Comparison of ENCODE assay signal across 26 mouse cellular contexts in genomic region chr7:113310136-113310535, GRCm38 (mm10). TPM values are rescaled to one million over a fixed set of nuclear protein-coding genes. Genes with fewer than 3 reads are reported as not detected.
A peak's percentile ranks its signal among the peaks of the same experiment; 100 is the strongest.
DNase-seq lines count a peak whose midpoint lies in the region; ATAC-seq and TF ChIP-seq lines count a peak whose summit lies in the region.
"Had no signal": no experiment of that assay in that cellular context is flagged by ENCODE, and none has a peak within 500 bp of the region (broad histone marks: within the 10 kb centered on the region; RNA-seq: fewer than 3 reads in every experiment).

No protein-coding gene starts in this region.

- DNase-seq in adrenal gland, postnatal 10 days: peak; percentile 22
- DNase-seq in adrenal gland, postnatal 36 days: no peak
- no peak for DNase-seq in layer of hippocampus, adult 2 months (ENCODE audit: low spot score in 2 of 2)
- no peak for DNase-seq in layer of hippocampus, postnatal 36 days
- DNase-seq in midbrain, embryonic 11.5 days (ENCODE audit: low spot score, missing footprints): peak; percentile 59
- no peak for DNase-seq in midbrain, embryonic 14.5 days
- peak; percentile 71 for DNase-seq in adipocyte (ENCODE audit: low spot score)
- DNase-seq in thymus, postnatal 4 days: no peak
- DNase-seq: adrenal gland, adult 2 months; adrenal gland, postnatal 14 days; B cell, adult 2 months; cerebellum, adult 11-12 months; cerebellum, adult 2 months; cerebellum, adult 9-10 months; cerebellum, postnatal 10 days; cerebellum, postnatal 25 days; forebrain, postnatal 0 days had no signal

- H3K9ac ChIP-seq in midbrain, embryonic 11.5 days (ENCODE audit: low read length): no peak overlapping the region
- no peak overlapping the region for H3K9ac ChIP-seq in midbrain, embryonic 14.5 days (replicated peaks; ENCODE audit: low read length)
- H3K9ac ChIP-seq: embryonic facial prominence, embryonic 12.5 days; forebrain, embryonic 13.5 days; forebrain, embryonic 15.5 days; forebrain, postnatal 0 days had no signal

- WGBS in midbrain, embryonic 11.5 days: 65% methylated on average over 3 of the region's 3 CpGs
- 51% methylated on average over 3 of the region's 3 CpGs for whole genome bisulfite sequencing in midbrain, embryonic 14.5 days

- H3K9me3 ChIP-seq in midbrain, embryonic 11.5 days (ENCODE audit: control insufficient read depth, low read length): no peaks in the 10 kb centered on the region
- no peaks in the 10 kb centered on the region for H3K9me3 ChIP-seq in midbrain, embryonic 14.5 days (ENCODE audit: control insufficient read depth, low read length)
- H3K9me3 ChIP-seq: embryonic facial prominence, embryonic 10.5 days; embryonic facial prominence, embryonic 12.5 days; forebrain, embryonic 13.5 days; forebrain, embryonic 15.5 days; G1E had no signal

- ATAC-seq in midbrain, embryonic 11.5 days (ENCODE audit: low FRiP score): no peak
- ATAC-seq in midbrain, embryonic 14.5 days (ENCODE audit: low FRiP score, low TSS enrichment): no peak
- ATAC-seq: activated CD4-positive, CD25-positive, alpha-beta regulatory T cell, adult 4 months; CD4-positive, CD25-positive, alpha-beta regulatory T cell, adult 4 months; forebrain, embryonic 13.5 days; forebrain, embryonic 15.5 days; forebrain, postnatal 0 days; Patski had no signal

- H3K27ac ChIP-seq in layer of hippocampus, adult 2 months: peak overlapping the region; percentile 60; the same call in 1 of the 2 replicates
- H3K27ac ChIP-seq in midbrain, embryonic 11.5 days (ENCODE audit: low read depth, low read length): no peak overlapping the region
- no peak overlapping the region for H3K27ac ChIP-seq in midbrain, embryonic 14.5 days (replicated peaks; ENCODE audit: low read depth, low read length)
- H3K27ac ChIP-seq: embryonic facial prominence, embryonic 10.5 days; embryonic facial prominence, embryonic 12.5 days; forebrain, embryonic 13.5 days; forebrain, embryonic 15.5 days had no signal

- TF ChIP-seq CTCF in layer of hippocampus, adult 2 months (conservative IDR thresholded peaks at IDR 0.05): no peak

- H3K4me2 ChIP-seq in midbrain, embryonic 11.5 days: no peak overlapping the region
- no peak overlapping the region for H3K4me2 ChIP-seq in midbrain, embryonic 14.5 days (ENCODE audit: low read length)
- H3K4me2 ChIP-seq: embryonic facial prominence, embryonic 12.5 days; forebrain, embryonic 13.5 days; forebrain, embryonic 15.5 days had no signal

- no peak overlapping the region for H3K4me3 ChIP-seq in layer of hippocampus, adult 2 months
- no peak overlapping the region for H3K4me3 ChIP-seq in midbrain, embryonic 11.5 days (ENCODE audit: low read depth, low read length)
- no peak overlapping the region for H3K4me3 ChIP-seq in midbrain, embryonic 14.5 days (replicated peaks; ENCODE audit: low read depth, low read length)
- H3K4me3 ChIP-seq: embryonic facial prominence, embryonic 10.5 days; embryonic facial prominence, embryonic 12.5 days; forebrain, embryonic 13.5 days; forebrain, embryonic 15.5 days had no signal

- H3K4me1 ChIP-seq in midbrain, embryonic 11.5 days (ENCODE audit: control insufficient read depth, insufficient read depth, low read length): no peaks in the 10 kb centered on the region
- no peaks in the 10 kb centered on the region for H3K4me1 ChIP-seq in midbrain, embryonic 14.5 days (ENCODE audit: control insufficient read depth, insufficient read depth, low read length)
- H3K4me1 ChIP-seq: embryonic facial prominence, embryonic 10.5 days; embryonic facial prominence, embryonic 12.5 days; forebrain, embryonic 13.5 days; forebrain, embryonic 15.5 days had no signal

- no peaks in the 10 kb centered on the region for H3K27me3 ChIP-seq in midbrain, embryonic 11.5 days (ENCODE audit: control insufficient read depth, insufficient read depth, low read length)
- no peaks in the 10 kb centered on the region for H3K27me3 ChIP-seq in midbrain, embryonic 14.5 days (ENCODE audit: control insufficient read depth, insufficient read depth, low read length)
- H3K27me3 ChIP-seq: CH12.LX; embryonic facial prominence, embryonic 12.5 days; forebrain, embryonic 13.5 days; forebrain, embryonic 15.5 days; Patski had no signal

- H3K36me3 ChIP-seq in midbrain, embryonic 11.5 days (ENCODE audit: control insufficient read depth, insufficient read depth, low read length): no peaks in the 10 kb centered on the region
- H3K36me3 ChIP-seq in midbrain, embryonic 14.5 days (ENCODE audit: control insufficient read depth, insufficient read depth, low read length): peaks cover 7% of the 10 kb centered on the region; the same call in 1 of the 2 replicates

RNA-seq across cellular contexts. Expression of gene Btbd10, which starts 59.1 kb away (rescaled TPM):
- 10 to 100 TPM; 15.3 to 17.1 TPM for total RNA-seq in adrenal gland, postnatal 10 days (2021)
- 10 to 100 TPM; 16.6 to 17.8 TPM for total RNA-seq in adrenal gland, postnatal 36 days (2021)
- 10 to 100 TPM; 59.8 to 62.9 TPM for total RNA-seq in layer of hippocampus, adult 2 months (2021)
- total RNA-seq in layer of hippocampus, postnatal 36 days (2021): 10 to 100 TPM; 59.1 to 63.0 TPM
- 37.4 and 39.6 TPM in 2 replicates for polyA plus RNA-seq in midbrain, embryonic 11.5 days (2014; fragmentation: Nextera tagmentation; extraction: Ambion mirVana)
- polyA plus RNA-seq in midbrain, embryonic 14.5 days (2014; fragmentation: Nextera tagmentation; extraction: Ambion mirVana): 72.3 and 77.8 TPM in 2 replicates

Comparison
In these comparisons a context has a peak if more than half of its experiments do, and no peak if none do; other contexts are left out.
1. DNase-seq: peak in adrenal gland, postnatal 10 days (single experiment), midbrain, embryonic 11.5 days (single experiment) and adipocyte (single experiment); none in adrenal gland, postnatal 36 days (0 of 2), layer of hippocampus, adult 2 months (0 of 2), layer of hippocampus, postnatal 36 days (0 of 2), midbrain, embryonic 14.5 days (single experiment) and thymus, postnatal 4 days (single experiment).